Mouse (Mus musculus): ENCODE data around the gene Rnls. TPM values are rescaled to one million over a fixed set of nuclear protein-coding genes. Genes with fewer than 3 reads are reported as not detected.
A peak's percentile ranks its signal among the peaks of the same experiment; 100 is the strongest.

Gene Rnls
- total and polyA plus RNA-seq, 3 experiments, result 5.6 to 15.3 (median 13.5) TPM

DNA sequence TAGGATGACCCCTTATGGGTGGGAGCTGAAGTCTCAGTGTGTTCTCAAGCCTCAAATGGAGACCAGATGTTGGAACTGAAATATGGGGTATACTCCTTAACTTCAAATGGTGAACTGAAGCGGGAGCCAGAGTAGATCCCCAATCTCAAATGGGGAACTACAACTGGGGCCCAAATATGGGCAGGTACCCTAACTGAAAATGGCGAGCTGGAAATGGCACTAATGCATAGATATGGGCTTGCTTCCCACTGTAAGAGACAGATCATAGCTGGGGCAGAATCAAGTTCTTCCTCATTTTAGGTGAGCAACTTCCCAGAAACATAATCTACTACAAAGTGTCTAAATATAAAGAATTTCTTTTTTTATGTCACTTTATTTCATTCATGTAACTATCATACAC is 121.9 kb downstream of the Rnls start:
- DNase-seq, result no peak
- intact Hi-C loops (cut with DNase I), result no loop called here
- WGBS, result 84% methylated on average over 2 of the region's 2 CpGs

DNA sequence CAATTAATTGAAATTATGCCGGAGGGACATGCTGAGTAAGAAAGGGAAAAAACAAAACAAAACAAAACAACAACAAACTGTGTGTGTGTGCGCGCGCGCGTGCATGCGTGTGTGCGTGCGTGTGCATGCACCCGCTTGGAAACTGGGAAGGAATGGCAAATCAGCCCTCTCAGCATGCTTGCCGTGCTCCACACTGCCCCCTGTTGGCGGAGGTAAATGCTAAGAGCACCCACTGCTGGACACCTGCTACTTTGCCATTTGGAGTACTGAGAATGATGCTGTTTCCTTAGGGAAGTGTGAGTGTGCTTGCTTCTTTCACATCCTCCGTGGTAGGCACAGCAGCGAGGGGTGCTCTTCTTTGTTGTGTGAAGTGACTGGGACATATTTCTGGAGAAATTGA is 124.1 kb downstream of the Rnls start:
- H3K27me3 ChIP-seq (ENCODE audit: control insufficient read depth, insufficient read depth, low read length), result no peaks in the 10 kb centered on the region
- H3K4me1 ChIP-seq (ENCODE audit: control insufficient read depth, insufficient read depth, low read length), result no peaks in the 10 kb centered on the region
- no peak overlapping the region for H3K9ac ChIP-seq (ENCODE audit: low read depth, low read length)
- 75% methylated on average over 14 of the region's 14 CpGs for WGBS
- intact Hi-C loops (cut with DNase I), result no loop called here
- no peak overlapping the region for H3K27ac ChIP-seq
- no peak overlapping the region for H3K4me3 ChIP-seq
- no peaks in the 10 kb centered on the region for H3K36me3 ChIP-seq (ENCODE audit: control insufficient read depth, insufficient read depth, low read length)
- TF ChIP-seq POLR2A (IDR thresholded peaks at IDR 0.05; ENCODE audit: insufficient read depth, low read depth, low read length) (no peak), CTCF (IDR thresholded peaks at IDR 0.05) (peak; percentile 51), EP300 (IDR thresholded peaks at IDR 0.05; ENCODE audit: insufficient read depth, low read depth, low read length) (no peak)
- peak in 1 of 2 experiments; percentile 24 for DNase-seq
- H3K79me2 ChIP-seq (replicated peaks; ENCODE audit: control insufficient read depth, insufficient read depth, low read length), result no peaks in the 10 kb centered on the region

More for the DNA sequence above, 121.9 kb downstream of the Rnls start:
- Histone ChIP-seq H3K4me1 (ENCODE audit: control insufficient read depth, insufficient read depth, low read length) (no peaks in the 10 kb centered on the region), H3K4me3 (no peak overlapping the region), H3K27me3 (ENCODE audit: control insufficient read depth, insufficient read depth, low read length) (no peaks in the 10 kb centered on the region), H3K27ac (no peak overlapping the region), H3K9ac (ENCODE audit: low read depth, low read length) (no peak overlapping the region), H3K79me2 (replicated peaks; ENCODE audit: control insufficient read depth, insufficient read depth, low read length) (no peaks in the 10 kb centered on the region), H3K36me3 (ENCODE audit: control insufficient read depth, insufficient read depth, low read length) (no peaks in the 10 kb centered on the region)
- TF ChIP-seq POLR2A (IDR thresholded peaks at IDR 0.05; ENCODE audit: insufficient read depth, low read depth, low read length), result no peak
- TF ChIP-seq EP300 (IDR thresholded peaks at IDR 0.05; ENCODE audit: insufficient read depth, low read depth, low read length), result no peak
- TF ChIP-seq CTCF (IDR thresholded peaks at IDR 0.05), result no peak

DNA sequence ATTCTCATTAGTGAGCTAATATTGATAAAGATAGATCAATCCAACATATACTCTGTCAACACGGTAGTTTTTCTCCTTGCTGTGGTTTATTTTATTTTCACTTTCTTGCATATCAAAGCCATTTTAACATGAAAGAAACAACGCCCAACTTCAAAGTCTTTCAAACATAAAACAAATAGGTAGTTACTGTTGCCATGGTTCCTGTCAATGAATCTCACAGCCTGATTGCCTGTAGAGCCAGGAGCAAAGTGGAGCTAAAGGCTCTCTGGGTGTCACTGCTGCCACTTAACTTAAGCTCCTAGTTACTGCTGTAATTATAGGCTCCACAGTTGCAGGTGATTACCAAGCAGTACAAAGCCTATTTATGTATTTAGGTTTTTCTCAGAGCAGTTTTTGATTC is 126.8 kb downstream of the Rnls start:
- Histone ChIP-seq H3K36me3 (ENCODE audit: control insufficient read depth, insufficient read depth, low read length) (no peaks in the 10 kb centered on the region), H3K27me3 (ENCODE audit: control insufficient read depth, insufficient read depth, low read length) (no peaks in the 10 kb centered on the region), H3K27ac (no peak overlapping the region), H3K79me2 (replicated peaks; ENCODE audit: control insufficient read depth, insufficient read depth, low read length) (no peaks in the 10 kb centered on the region), H3K4me3 (no peak overlapping the region), H3K4me1 (ENCODE audit: control insufficient read depth, insufficient read depth, low read length) (no peaks in the 10 kb centered on the region), H3K9ac (ENCODE audit: low read depth, low read length) (no peak overlapping the region)
- 37% methylated on average over 2 of the region's 2 CpGs for WGBS
- intact Hi-C loops (cut with DNase I), result no loop called here
- DNase-seq, result no peak
- TF ChIP-seq POLR2A (IDR thresholded peaks at IDR 0.05; ENCODE audit: insufficient read depth, low read depth, low read length) (no peak), CTCF (IDR thresholded peaks at IDR 0.05) (no peak), EP300 (IDR thresholded peaks at IDR 0.05; ENCODE audit: insufficient read depth, low read depth, low read length) (no peak)

DNA sequence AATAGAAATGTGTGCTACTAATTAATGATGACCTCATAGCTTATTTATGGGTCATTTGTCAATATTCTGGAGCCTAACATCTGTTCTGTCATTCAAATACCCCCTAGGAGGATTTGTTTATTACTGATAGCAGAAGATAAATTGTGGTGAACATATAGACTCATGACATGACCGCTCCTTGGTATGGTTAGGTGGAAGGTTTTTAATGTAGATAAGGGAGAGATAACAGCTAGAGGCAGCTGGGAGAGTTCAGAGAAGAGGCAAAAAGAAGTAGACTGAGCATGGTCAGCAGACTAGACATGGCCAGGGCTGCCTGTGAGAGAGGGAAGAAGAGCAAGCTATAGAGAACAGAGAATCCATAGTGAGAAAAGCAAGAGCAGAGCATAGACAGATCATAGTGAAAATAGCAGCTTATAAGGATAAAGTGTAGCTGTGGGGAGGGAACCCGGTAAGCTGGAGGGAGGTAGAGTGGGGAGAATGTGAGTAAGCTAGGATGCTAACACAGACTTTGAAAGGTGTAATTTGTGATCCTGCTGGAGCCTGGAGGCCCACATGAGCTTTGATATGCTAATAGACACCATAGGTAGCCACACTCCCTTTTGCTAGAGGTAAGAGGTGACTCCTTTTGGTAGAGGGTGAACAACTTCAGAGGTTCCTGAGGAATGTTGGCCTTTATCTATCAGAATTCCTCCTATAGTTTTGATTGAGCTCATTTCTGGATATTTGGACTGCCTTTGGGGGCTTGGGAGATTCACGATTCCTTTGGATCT is 127.7 kb downstream of the Rnls start:
- H3K9ac ChIP-seq (ENCODE audit: low read depth, low read length), result no peak overlapping the region
- no peak for DNase-seq
- H3K36me3 ChIP-seq (ENCODE audit: control insufficient read depth, insufficient read depth, low read length), result no peaks in the 10 kb centered on the region
- no peaks in the 10 kb centered on the region for H3K79me2 ChIP-seq (replicated peaks; ENCODE audit: control insufficient read depth, insufficient read depth, low read length)
- 52% methylated on average over 3 of the region's 3 CpGs for WGBS
- no peak overlapping the region for H3K27ac ChIP-seq
- no peak overlapping the region for H3K4me3 ChIP-seq
- TF ChIP-seq POLR2A (IDR thresholded peaks at IDR 0.05; ENCODE audit: insufficient read depth, low read depth, low read length) (no peak), EP300 (IDR thresholded peaks at IDR 0.05; ENCODE audit: insufficient read depth, low read depth, low read length) (no peak), CTCF (IDR thresholded peaks at IDR 0.05) (no peak)
- H3K4me1 ChIP-seq (ENCODE audit: control insufficient read depth, insufficient read depth, low read length), result no peaks in the 10 kb centered on the region
- H3K27me3 ChIP-seq (ENCODE audit: control insufficient read depth, insufficient read depth, low read length), result no peaks in the 10 kb centered on the region
- intact Hi-C loops (cut with DNase I), result no loop called here

DNA sequence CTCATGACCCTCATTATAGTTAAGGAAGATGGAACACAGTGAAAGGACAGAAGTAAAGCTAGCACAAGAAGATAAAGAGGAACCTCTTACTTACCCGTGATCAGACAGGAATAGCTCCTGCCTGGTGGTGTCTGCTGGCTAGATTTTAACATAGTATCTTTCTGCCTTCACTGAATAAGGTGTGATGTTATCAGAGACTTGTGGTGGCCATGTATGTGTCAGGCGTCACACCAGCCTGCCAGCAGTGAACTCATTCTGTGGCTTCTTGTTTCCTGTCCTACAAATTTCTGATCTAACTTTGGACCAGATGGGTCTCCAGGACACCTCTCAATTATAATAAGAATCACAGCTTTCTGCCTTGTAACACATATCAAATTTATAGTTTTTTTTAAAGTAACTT is 129.7 kb downstream of the Rnls start:
- intact Hi-C loops (cut with DNase I), result no loop called here
- H3K36me3 ChIP-seq (ENCODE audit: control insufficient read depth, insufficient read depth, low read length), result no peaks in the 10 kb centered on the region
- H3K4me1 ChIP-seq (ENCODE audit: control insufficient read depth, insufficient read depth, low read length), result no peaks in the 10 kb centered on the region
- H3K27ac ChIP-seq, result no peak overlapping the region
- H3K79me2 ChIP-seq (replicated peaks; ENCODE audit: control insufficient read depth, insufficient read depth, low read length), result no peaks in the 10 kb centered on the region
- WGBS, result 38% methylated on average over 2 of the region's 2 CpGs
- no peak overlapping the region for H3K9ac ChIP-seq (ENCODE audit: low read depth, low read length)
- no peak overlapping the region for H3K4me3 ChIP-seq
- TF ChIP-seq CTCF (IDR thresholded peaks at IDR 0.05) (no peak), POLR2A (IDR thresholded peaks at IDR 0.05; ENCODE audit: insufficient read depth, low read depth, low read length) (no peak), EP300 (IDR thresholded peaks at IDR 0.05; ENCODE audit: insufficient read depth, low read depth, low read length) (no peak)
- no peaks in the 10 kb centered on the region for H3K27me3 ChIP-seq (ENCODE audit: control insufficient read depth, insufficient read depth, low read length)
- no peak for DNase-seq

DNA sequence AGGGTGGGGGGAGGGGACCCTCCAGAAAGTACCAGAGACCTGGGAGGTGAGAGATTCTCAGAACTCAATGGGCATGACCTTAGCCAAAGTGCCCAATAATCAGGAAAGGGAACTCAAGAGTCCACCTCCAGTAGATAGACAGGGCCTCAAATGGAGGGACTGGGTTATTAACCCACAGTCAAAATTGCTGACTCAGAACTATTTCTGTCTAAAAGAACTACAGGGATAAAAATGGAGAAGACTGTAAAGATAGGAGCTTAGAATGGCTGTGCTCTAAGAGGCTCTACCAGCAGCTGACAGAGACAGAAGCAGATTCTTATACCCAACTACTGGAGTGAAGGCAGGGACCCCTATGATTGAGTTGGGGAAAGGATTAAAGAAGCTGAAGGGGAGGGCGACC is 132.9 kb downstream of the Rnls start:
- Histone ChIP-seq H3K36me3 (ENCODE audit: control insufficient read depth, insufficient read depth, low read length) (no peaks in the 10 kb centered on the region), H3K4me1 (ENCODE audit: control insufficient read depth, insufficient read depth, low read length) (no peaks in the 10 kb centered on the region), H3K79me2 (replicated peaks; ENCODE audit: control insufficient read depth, insufficient read depth, low read length) (no peaks in the 10 kb centered on the region), H3K27ac (no peak overlapping the region), H3K27me3 (ENCODE audit: control insufficient read depth, insufficient read depth, low read length) (no peaks in the 10 kb centered on the region), H3K4me3 (no peak overlapping the region), H3K9ac (ENCODE audit: low read depth, low read length) (no peak overlapping the region)
- TF ChIP-seq CTCF (IDR thresholded peaks at IDR 0.05) (no peak), EP300 (IDR thresholded peaks at IDR 0.05; ENCODE audit: insufficient read depth, low read depth, low read length) (no peak), POLR2A (IDR thresholded peaks at IDR 0.05; ENCODE audit: insufficient read depth, low read depth, low read length) (no peak)
- no peak for DNase-seq
- WGBS, result 68% methylated on average over 1 of the region's 1 CpGs
- intact Hi-C loops (cut with DNase I), result no loop called here

Measured in heart, adult 2 months (tissue).